Mouse (Mus musculus) cortical plate, adult 2 months (tissue): ENCODE measurements around the gene Sbf1.

Source experiments
- CTCF ChIP-seq: fragments of 200-500 bp; IDR thresholded peaks from 2 replicates; pipeline ENCODE4 v1.5.1; 2011; ENCODE audit warnings: mild to moderate bottlenecking, control low read depth, low read length; ENCODE audit not compliant: insufficient read depth; ENCODE audit errors: extremely low read depth
- POLR2A ChIP-seq: fragments of 200-500 bp; IDR thresholded peaks from 2 replicates; pipeline ENCODE4 v1.6.1; 2011; ENCODE audit warnings: mild to moderate bottlenecking, low read length, control low read depth; ENCODE audit not compliant: insufficient read depth; ENCODE audit errors: extremely low read depth

- TF ChIP-seq CTCF = no peak
- no peak for TF ChIP-seq POLR2A
Measured at GRCm38 (mm10) chr15:89297695-89298094, 17.4 kb downstream of the Sbf1 start.
